ENCODE assay signal across 25 mouse cellular contexts in genomic region chr12:35746691-35747299, GRCm38 (mm10).
DNase-seq lines count a peak whose midpoint lies in the region; ATAC-seq and TF ChIP-seq lines count a peak whose summit lies in the region.
"Had no signal": no experiment of that assay in that cellular context is flagged by ENCODE, and none has a peak within 500 bp of the region (broad histone marks: within the 10 kb centered on the region; RNA-seq: fewer than 3 reads in every experiment).

No protein-coding gene starts in this region.

- TF ChIP-seq POLR2A in kidney, adult 2 months (IDR thresholded peaks at IDR 0.05; ENCODE audit: low read depth, low read length) = no peak
- TF ChIP-seq POLR2A in lung, adult 2 months (IDR thresholded peaks at IDR 0.05; ENCODE audit: borderline replicate concordance, extremely low read depth, low read depth, low read length) = no peak

- no peaks in the 10 kb centered on the region for H3K27me3 ChIP-seq in kidney, adult 2 months (replicated peaks; ENCODE audit: control insufficient read depth, insufficient read depth, low read length)
- no peaks in the 10 kb centered on the region for H3K27me3 ChIP-seq in lung, embryonic 15.5 days
- H3K27me3 ChIP-seq: embryonic facial prominence, embryonic 12.5 days; forebrain, embryonic 12.5 days; limb, embryonic 15.5 days; neural tube, embryonic 15.5 days had no signal

- no peak overlapping the region for H3K9ac ChIP-seq in lung, embryonic 15.5 days
- H3K9ac ChIP-seq: embryonic facial prominence, embryonic 12.5 days; forebrain, embryonic 12.5 days; limb, embryonic 15.5 days; liver, embryonic 14.5 days; neural tube, embryonic 15.5 days had no signal

- no peak overlapping the region for H3K4me3 ChIP-seq in kidney, adult 2 months (ENCODE audit: insufficient read depth, low read depth, low read length)
- H3K4me3 ChIP-seq in lung, embryonic 15.5 days = no peak overlapping the region
- no peak overlapping the region for H3K4me3 ChIP-seq in lung, adult 2 months (replicated peaks; ENCODE audit: extremely low read depth, low read depth, low read length)
- H3K4me3 ChIP-seq: embryonic facial prominence, embryonic 12.5 days; erythroblast, embryonic 14.5 days; forebrain, embryonic 12.5 days; limb, embryonic 15.5 days; neural tube, embryonic 15.5 days had no signal

- intact Hi-C loops in heart, postnatal 14 days (cut with DNase I) = no loop called here

- no peaks in the 10 kb centered on the region for H3K36me3 ChIP-seq in kidney, adult 2 months (ENCODE audit: control insufficient read depth, insufficient read depth, low read length)
- no peaks in the 10 kb centered on the region for H3K36me3 ChIP-seq in lung, embryonic 15.5 days
- H3K36me3 ChIP-seq: embryonic facial prominence, embryonic 12.5 days; forebrain, embryonic 12.5 days; limb, embryonic 15.5 days; neural tube, embryonic 15.5 days had no signal

- no peaks in the 10 kb centered on the region for H3K9me3 ChIP-seq in lung, embryonic 15.5 days
- H3K9me3 ChIP-seq: embryonic facial prominence, embryonic 12.5 days; forebrain, embryonic 12.5 days; limb, embryonic 15.5 days; neural tube, embryonic 15.5 days had no signal

- peak overlapping the region; percentile 62 for H3K27ac ChIP-seq in kidney, adult 2 months (ENCODE audit: insufficient read depth, low read depth, low read length)
- peak overlapping the region; percentile 57; the same call in 1 of the 2 replicates for H3K27ac ChIP-seq in lung, embryonic 15.5 days
- H3K27ac ChIP-seq: embryonic facial prominence, embryonic 12.5 days; forebrain, embryonic 12.5 days; hindbrain, postnatal 0 days; limb, embryonic 15.5 days; liver, embryonic 14.5 days; neural tube, embryonic 15.5 days had no signal

- no peak for ATAC-seq in lung, embryonic 15.5 days (ENCODE audit: borderline replicate concordance, extremely low read depth, low FRiP score, low TSS enrichment)
- ATAC-seq: CD4-positive, CD25-positive, alpha-beta regulatory T cell, adult 4 months; hindbrain, postnatal 0 days; intestine, embryonic 16.5 days had no signal

- WGBS in kidney, adult 2 months = 13% methylated on average over 3 of the region's 3 CpGs
- WGBS in lung, embryonic 15.5 days = 35% methylated on average over 3 of the region's 3 CpGs
- WGBS in lung, adult 2 months = 35% methylated on average over 3 of the region's 3 CpGs

- H3K4me2 ChIP-seq in lung, embryonic 15.5 days = no peak overlapping the region
- H3K4me2 ChIP-seq: embryonic facial prominence, embryonic 12.5 days; forebrain, embryonic 12.5 days; limb, embryonic 15.5 days; neural tube, embryonic 15.5 days had no signal

- peak; percentile 88 for DNase-seq in heart, adult 11 months
- DNase-seq in heart, postnatal 14 days = no peak
- peak; percentile 57 for DNase-seq in kidney, adult 2 months
- no peak for DNase-seq in kidney, postnatal 10 days
- no peak for DNase-seq in lung, adult 2 months
- peak; percentile 8 for DNase-seq in brain, adult 2 months (ENCODE audit: low read depth, low spot score)
- no peak for DNase-seq in B cell, adult 2 months
- DNase-seq: adrenal gland, postnatal 36 days; cerebellum, adult 18-20 months; cerebellum, postnatal 25 days; left cerebral cortex, postnatal 4 days; lung, postnatal 4 days; right cerebral cortex, adult 18-20 months; right cerebral cortex, postnatal 4 days; thymus, postnatal 14 days had no signal

- no peak for TF ChIP-seq CTCF in kidney, adult 2 months (conservative IDR thresholded peaks at IDR 0.05; ENCODE audit: insufficient read depth, insufficient read length, low read depth, low read length)
- TF ChIP-seq CTCF in lung, adult 2 months (IDR thresholded peaks at IDR 0.05; ENCODE audit: insufficient read depth, low read length) = no peak

- no peaks in the 10 kb centered on the region for H3K4me1 ChIP-seq in kidney, adult 2 months (ENCODE audit: control insufficient read depth, insufficient read depth, low read length)
- H3K4me1 ChIP-seq in lung, embryonic 15.5 days = no peaks in the 10 kb centered on the region
- no peaks in the 10 kb centered on the region for H3K4me1 ChIP-seq in lung, adult 2 months (ENCODE audit: control insufficient read depth, insufficient read depth, low read length)
- H3K4me1 ChIP-seq: forebrain, embryonic 12.5 days; limb, embryonic 15.5 days had no signal

Comparison
In these comparisons a context has a peak if more than half of its experiments do, and no peak if none do; other contexts are left out.
1. DNase-seq: peak in heart, adult 11 months (single experiment), kidney, adult 2 months (single experiment) and brain, adult 2 months (single experiment); none in heart, postnatal 14 days (0 of 2), kidney, postnatal 10 days (single experiment), lung, adult 2 months (single experiment) and B cell, adult 2 months (0 of 2).